Comparison of ENCODE assay signal across 10 mouse cellular contexts in the genomic region with DNA sequence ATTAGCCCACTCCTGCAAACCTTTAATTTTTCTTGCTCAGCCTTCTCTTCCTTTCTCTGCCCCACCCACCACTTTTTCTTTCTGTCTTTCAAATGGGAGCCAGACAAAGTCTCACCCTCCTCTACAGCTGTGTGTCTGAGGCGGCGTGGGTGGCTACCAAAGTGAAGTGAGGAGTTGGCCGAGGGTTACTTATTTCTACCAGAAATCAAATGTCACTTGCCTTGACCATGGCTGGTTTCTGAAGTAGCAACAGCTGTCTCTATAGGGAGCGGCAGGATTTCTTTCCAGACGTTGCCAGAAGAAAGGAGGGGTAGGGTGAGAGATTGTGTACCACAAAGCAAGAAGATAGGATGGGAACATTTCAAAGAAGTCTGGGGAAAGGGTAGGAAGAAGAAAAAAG.
DNase-seq lines count a peak whose midpoint lies in the region; ATAC-seq and TF ChIP-seq lines count a peak whose summit lies in the region.
"Had no signal": no experiment of that assay in that cellular context is flagged by ENCODE, and none has a peak within 500 bp of the region (broad histone marks: within the 10 kb centered on the region; RNA-seq: fewer than 3 reads in every experiment).

No protein-coding gene starts in this region.

- H3K9me3 ChIP-seq in forebrain, embryonic 15.5 days: no peaks in the 10 kb centered on the region
- H3K9me3 ChIP-seq in midbrain, postnatal 0 days (ENCODE audit: low read length): no peaks in the 10 kb centered on the region

- peak; percentile 22 for DNase-seq in cerebellum, adult 9-10 months
- DNase-seq in cerebellum, postnatal 4 days (ENCODE audit: low spot score in 2 of 2): no peak
- DNase-seq in left cerebral cortex, adult 18-20 months (ENCODE audit: low spot score in 2 of 2): peak; percentile 61 to 72
- no peak for DNase-seq in left cerebral cortex, adult 11 months (ENCODE audit: low spot score)
- no peak for DNase-seq in midbrain, postnatal 0 days (ENCODE audit: low spot score)
- no peak for DNase-seq in gastrocnemius, postnatal 10 days
- DNase-seq in embryo, embryonic 10 days (ENCODE audit: low spot score): no peak
- DNase-seq: adrenal gland, adult 2 months; liver had no signal

- no peaks in the 10 kb centered on the region for H3K27me3 ChIP-seq in forebrain, embryonic 15.5 days
- H3K27me3 ChIP-seq in midbrain, postnatal 0 days (ENCODE audit: insufficient read depth, low read length): no peaks in the 10 kb centered on the region

- H3K9ac ChIP-seq in forebrain, embryonic 15.5 days (replicated peaks): peak overlapping the region; percentile 44
- no peak overlapping the region for H3K9ac ChIP-seq in midbrain, postnatal 0 days (replicated peaks; ENCODE audit: low read length, poor library complexity, severe bottlenecking)

- TF ChIP-seq CTCF in midbrain, postnatal 0 days (IDR thresholded peaks at IDR 0.05): no peak

- WGBS in forebrain, embryonic 15.5 days: 29% methylated on average over 5 of the region's 5 CpGs
- WGBS in midbrain, postnatal 0 days: 59% methylated on average over 5 of the region's 5 CpGs

- peak overlapping the region; percentile 92 for H3K27ac ChIP-seq in forebrain, embryonic 15.5 days (replicated peaks)
- H3K27ac ChIP-seq in midbrain, postnatal 0 days (ENCODE audit: low read depth, low read length): no peak overlapping the region

- peaks cover 57% of the 10 kb centered on the region for H3K4me1 ChIP-seq in forebrain, embryonic 15.5 days
- H3K4me1 ChIP-seq in midbrain, postnatal 0 days (ENCODE audit: insufficient read depth, low read length): peaks cover 2% of the 10 kb centered on the region; the same call in 1 of the 2 replicates

- H3K36me3 ChIP-seq in forebrain, embryonic 15.5 days: no peaks in the 10 kb centered on the region
- no peaks in the 10 kb centered on the region for H3K36me3 ChIP-seq in midbrain, postnatal 0 days (ENCODE audit: insufficient read depth, low read length)

- H3K4me3 ChIP-seq in forebrain, embryonic 15.5 days: peak overlapping the region; percentile 27
- H3K4me3 ChIP-seq in midbrain, postnatal 0 days (ENCODE audit: low read depth, low read length): no peak overlapping the region

- H3K4me2 ChIP-seq in forebrain, embryonic 15.5 days (replicated peaks): peak overlapping the region; percentile 51
- H3K4me2 ChIP-seq in midbrain, postnatal 0 days (ENCODE audit: low read depth, low read length, poor library complexity, severe bottlenecking): peak overlapping the region; percentile 13; the same call in 1 of the 2 replicates

- ATAC-seq in forebrain, embryonic 15.5 days (replicated peaks): no peak
- no peak for ATAC-seq in midbrain, postnatal 0 days (ENCODE audit: low FRiP score)

Comparison
In these comparisons a context has a peak if more than half of its experiments do, and no peak if none do; other contexts are left out.
1. DNase-seq: peak in cerebellum, adult 9-10 months (single experiment) and left cerebral cortex, adult 18-20 months (2 of 2); none in cerebellum, postnatal 4 days (0 of 2), left cerebral cortex, adult 11 months (single experiment), midbrain, postnatal 0 days (single experiment), gastrocnemius, postnatal 10 days (single experiment) and embryo, embryonic 10 days (single experiment).